In the genomic region with DNA sequence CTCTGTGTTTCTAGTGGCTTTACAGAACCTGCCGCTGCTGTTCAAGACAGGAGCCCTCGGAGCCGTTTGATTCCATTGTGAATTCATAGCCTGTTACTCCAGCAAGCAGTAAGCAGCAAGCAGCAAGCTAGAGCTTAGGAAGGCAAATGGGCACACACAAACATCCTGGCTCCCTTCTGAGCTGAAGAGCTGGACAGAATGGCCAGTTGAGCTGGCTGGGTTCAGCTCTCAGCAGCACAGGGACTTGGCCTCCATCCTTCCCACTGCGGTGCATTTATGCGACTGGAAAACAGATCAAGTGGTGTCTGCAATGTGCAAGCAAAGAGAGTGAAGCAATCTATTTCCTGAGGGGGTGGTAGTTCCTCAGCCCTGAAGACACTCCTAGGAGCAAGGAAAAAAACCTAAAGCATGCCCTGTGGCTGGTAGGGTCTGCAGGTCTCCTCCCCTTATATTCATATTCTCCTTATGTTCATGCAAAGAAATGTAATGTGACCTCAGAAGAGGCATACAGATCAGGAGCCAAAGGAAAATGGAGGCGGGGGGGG, we compare ENCODE assay signal across 9 mouse cellular contexts.
DNase-seq lines count a peak whose midpoint lies in the region; ATAC-seq lines count a peak whose summit lies in the region.
"Had no signal": no experiment of that assay in that cellular context is flagged by ENCODE, and none has a peak within 500 bp of the region (broad histone marks: within the 10 kb centered on the region; RNA-seq: fewer than 3 reads in every experiment).

No protein-coding gene starts in this region.

- H3K9me3 ChIP-seq in kidney, embryonic 15.5 days (replicated peaks) = no peaks in the 10 kb centered on the region
- H3K9me3 ChIP-seq in midbrain, embryonic 14.5 days (ENCODE audit: control insufficient read depth, low read length) = no peaks in the 10 kb centered on the region

- H3K27ac ChIP-seq in kidney, embryonic 15.5 days = no peak overlapping the region
- peak overlapping the region; percentile 39 for H3K27ac ChIP-seq in midbrain, embryonic 14.5 days (replicated peaks; ENCODE audit: low read depth, low read length)
- H3K27ac ChIP-seq: liver, embryonic 14.5 days had no signal

- DNase-seq in kidney, postnatal 10 days = peak; percentile 8
- peak; percentile 19 for DNase-seq in cerebellum, adult 11-12 months
- peak; percentile 14 for DNase-seq in gastrocnemius, postnatal 10 days
- DNase-seq in midbrain, embryonic 14.5 days = no peak
- DNase-seq in spleen, postnatal 10 days (ENCODE audit: low spot score in 2 of 2) = no peak
- no peak for DNase-seq in lung, postnatal 14 days
- DNase-seq in natural killer cell, adult 2 months (ENCODE audit: low spot score in 2 of 2) = no peak

- no peaks in the 10 kb centered on the region for H3K4me1 ChIP-seq in kidney, embryonic 15.5 days
- H3K4me1 ChIP-seq in midbrain, embryonic 14.5 days (ENCODE audit: control insufficient read depth, insufficient read depth, low read length) = no peaks in the 10 kb centered on the region

- H3K36me3 ChIP-seq in kidney, embryonic 15.5 days = no peaks in the 10 kb centered on the region
- no peaks in the 10 kb centered on the region for H3K36me3 ChIP-seq in midbrain, embryonic 14.5 days (ENCODE audit: control insufficient read depth, insufficient read depth, low read length)

- no peak overlapping the region for H3K9ac ChIP-seq in kidney, embryonic 15.5 days
- H3K9ac ChIP-seq in midbrain, embryonic 14.5 days (replicated peaks; ENCODE audit: low read length) = no peak overlapping the region
- H3K9ac ChIP-seq: liver, embryonic 14.5 days had no signal

- H3K27me3 ChIP-seq in kidney, embryonic 15.5 days = no peaks in the 10 kb centered on the region
- no peaks in the 10 kb centered on the region for H3K27me3 ChIP-seq in midbrain, embryonic 14.5 days (ENCODE audit: control insufficient read depth, insufficient read depth, low read length)

- H3K4me3 ChIP-seq in kidney, embryonic 15.5 days (replicated peaks) = no peak overlapping the region
- no peak overlapping the region for H3K4me3 ChIP-seq in midbrain, embryonic 14.5 days (replicated peaks; ENCODE audit: low read depth, low read length)

- ATAC-seq in kidney, embryonic 15.5 days (replicated peaks; ENCODE audit: low FRiP score) = no peak
- ATAC-seq in midbrain, embryonic 14.5 days (ENCODE audit: low FRiP score, low TSS enrichment) = no peak

- no peak overlapping the region for H3K4me2 ChIP-seq in kidney, embryonic 15.5 days
- no peak overlapping the region for H3K4me2 ChIP-seq in midbrain, embryonic 14.5 days (ENCODE audit: low read length)

- WGBS in kidney, embryonic 15.5 days = 75% methylated on average over 6 of the region's 6 CpGs
- 68% methylated on average over 6 of the region's 6 CpGs for WGBS in midbrain, embryonic 14.5 days

Comparison
In these comparisons a context has a peak if more than half of its experiments do, and no peak if none do; other contexts are left out.
1. DNase-seq: peak in kidney, postnatal 10 days (single experiment), cerebellum, adult 11-12 months (single experiment) and gastrocnemius, postnatal 10 days (single experiment); none in midbrain, embryonic 14.5 days (single experiment), spleen, postnatal 10 days (0 of 2), lung, postnatal 14 days (single experiment) and natural killer cell, adult 2 months (0 of 2).